ENCODE assay signal across 9 mouse cellular contexts in genomic region chr1:181552533-181553410, GRCm38 (mm10). TPM values are rescaled to one million over a fixed set of nuclear protein-coding genes. Genes with fewer than 3 reads are reported as not detected.
DNase-seq lines count a peak whose midpoint lies in the region; ATAC-seq and TF ChIP-seq lines count a peak whose summit lies in the region.
"Had no signal": no experiment of that assay in that cellular context is flagged by ENCODE, and none has a peak within 500 bp of the region (broad histone marks: within the 10 kb centered on the region; RNA-seq: fewer than 3 reads in every experiment).

No protein-coding gene starts in this region.

- ATAC-seq in forebrain, embryonic 16.5 days = peak; percentile 70
- peak; percentile 92 for ATAC-seq in neural tube, embryonic 12.5 days (ENCODE audit: low FRiP score, low read depth)

- no peak for TF ChIP-seq CTCF in brain, embryonic 14.5 days (IDR thresholded peaks at IDR 0.05; ENCODE audit: borderline replicate concordance, extremely low read depth, insufficient read depth, insufficient read length)

- H3K9me3 ChIP-seq in forebrain, embryonic 16.5 days (ENCODE audit: control insufficient read depth, low read length) = no peaks in the 10 kb centered on the region
- no peaks in the 10 kb centered on the region for H3K9me3 ChIP-seq in neural tube, embryonic 12.5 days
- H3K9me3 ChIP-seq: lung, embryonic 15.5 days had no signal

- no peak overlapping the region for H3K4me2 ChIP-seq in forebrain, embryonic 16.5 days (ENCODE audit: low read length)
- H3K4me2 ChIP-seq in neural tube, embryonic 12.5 days (replicated peaks) = no peak overlapping the region
- H3K4me2 ChIP-seq: lung, embryonic 15.5 days had no signal

- H3K9ac ChIP-seq in forebrain, embryonic 16.5 days (replicated peaks; ENCODE audit: low read depth, low read length) = no peak overlapping the region
- 0 out of 2 replicates have a peak overlapping the region, but pooled peaks have one; percentile 17 for H3K9ac ChIP-seq in neural tube, embryonic 12.5 days
- H3K9ac ChIP-seq: lung, embryonic 15.5 days had no signal

- peaks cover 10% of the 10 kb centered on the region; the same call in 1 of the 2 replicates for H3K4me1 ChIP-seq in forebrain, embryonic 16.5 days (replicated peaks; ENCODE audit: control insufficient read depth, insufficient read depth, low read length)
- peaks cover 19% of the 10 kb centered on the region for H3K4me1 ChIP-seq in neural tube, embryonic 12.5 days

- 38% methylated on average over 10 of the region's 10 CpGs for WGBS in forebrain, embryonic 16.5 days
- WGBS in neural tube, embryonic 12.5 days = 34% methylated on average over 10 of the region's 10 CpGs

- no peaks in the 10 kb centered on the region for H3K27me3 ChIP-seq in forebrain, embryonic 16.5 days (replicated peaks; ENCODE audit: control insufficient read depth, insufficient read depth, low read length)
- no peaks in the 10 kb centered on the region for H3K27me3 ChIP-seq in neural tube, embryonic 12.5 days (replicated peaks)
- H3K27me3 ChIP-seq: lung, embryonic 15.5 days had no signal

- peak; percentile 39 to 43 for DNase-seq in layer of hippocampus, postnatal 10 days (ENCODE audit: low spot score in 2 of 2)
- DNase-seq in layer of hippocampus, adult 11-12 months (ENCODE audit: low spot score) = no peak
- DNase-seq in brain, embryonic 14.5 days (ENCODE audit: low read depth) = peak; percentile 80
- DNase-seq in thymus, postnatal 36 days = no peak
- no peak for DNase-seq in urinary bladder, postnatal 25 days (ENCODE audit: low spot score)
- no peak for DNase-seq in adrenal gland, adult 8-10 months

- no peak for TF ChIP-seq POLR2A in brain, embryonic 14.5 days (IDR thresholded peaks at IDR 0.05; ENCODE audit: borderline replicate concordance, extremely low read depth, insufficient read depth, insufficient read length, poor library complexity, severe bottlenecking)

- H3K36me3 ChIP-seq in forebrain, embryonic 16.5 days (ENCODE audit: control insufficient read depth, insufficient read depth) = no peaks in the 10 kb centered on the region
- H3K36me3 ChIP-seq in neural tube, embryonic 12.5 days = no peaks in the 10 kb centered on the region
- H3K36me3 ChIP-seq: lung, embryonic 15.5 days had no signal

- no peak overlapping the region for H3K27ac ChIP-seq in forebrain, embryonic 16.5 days (ENCODE audit: low read length)
- H3K27ac ChIP-seq in neural tube, embryonic 12.5 days = no peak overlapping the region
- H3K27ac ChIP-seq: lung, embryonic 15.5 days had no signal

- H3K4me3 ChIP-seq in forebrain, embryonic 16.5 days (replicated peaks; ENCODE audit: low read length) = no peak overlapping the region
- H3K4me3 ChIP-seq in neural tube, embryonic 12.5 days = no peak overlapping the region
- H3K4me3 ChIP-seq: lung, embryonic 15.5 days had no signal

RNA-seq across cellular contexts. Expression of gene Dnah14, which starts 23.6 kb away (rescaled TPM):
- 1 to 10 TPM in 1 of 2 experiments, under 1 TPM in 1; 0.98 to 2.4 TPM for total RNA-seq in layer of hippocampus, postnatal 10 days (2021)
- polyA plus RNA-seq in brain, embryonic 14.5 days (2012; rRNA removed) = 0.03 and 0.14 TPM in 2 replicates
- 0.42 and 0.51 TPM in 2 replicates for polyA plus RNA-seq in forebrain, embryonic 16.5 days (2015; fragmentation: Nextera tagmentation; extraction: Ambion mirVana)
- polyA plus RNA-seq in neural tube, embryonic 12.5 days (2016; fragmentation: Nextera tagmentation; extraction: Ambion mirVana) = 0.93 and 1.8 TPM in 2 replicates
- total RNA-seq in adrenal gland, adult 8-10 months (2022) = under 1 TPM in 3 of 4 experiments, not detected in 1; 0.03 to 0.14 (median 0.03) TPM

RNA-seq across cellular contexts. Expression of gene Ccdc121, which starts 41.5 kb away (rescaled TPM):
- total RNA-seq in layer of hippocampus, postnatal 10 days (2021) = under 1 TPM; 0.32 to 0.47 TPM
- polyA plus RNA-seq in brain, embryonic 14.5 days (2012; rRNA removed) = 0.04 and 0.09 TPM in 2 replicates
- polyA plus RNA-seq in forebrain, embryonic 16.5 days (2015; fragmentation: Nextera tagmentation; extraction: Ambion mirVana) = 0.31 TPM in 1 of 2 replicates, not detected in the other
- not detected in 2 replicates for polyA plus RNA-seq in neural tube, embryonic 12.5 days (2016; fragmentation: Nextera tagmentation; extraction: Ambion mirVana)
- total RNA-seq in adrenal gland, adult 8-10 months (2022) = under 1 TPM in 1 of 4 experiments, not detected in 3; 0.31 TPM

Comparison
In these comparisons a context has a peak if more than half of its experiments do, and no peak if none do; other contexts are left out.
1. DNase-seq: peak in layer of hippocampus, postnatal 10 days (2 of 2) and brain, embryonic 14.5 days (single experiment); none in layer of hippocampus, adult 11-12 months (single experiment), thymus, postnatal 36 days (0 of 2), urinary bladder, postnatal 25 days (single experiment) and adrenal gland, adult 8-10 months (single experiment).